Mouse (Mus musculus): Measurements from ENCODE around the gene Gm6096. TPM values are rescaled to one million over a fixed set of nuclear protein-coding genes. Genes with fewer than 3 reads are reported as not detected.

The Gm6096 gene
- total RNA-seq (2023) = not detected in 2 replicates

DNA sequence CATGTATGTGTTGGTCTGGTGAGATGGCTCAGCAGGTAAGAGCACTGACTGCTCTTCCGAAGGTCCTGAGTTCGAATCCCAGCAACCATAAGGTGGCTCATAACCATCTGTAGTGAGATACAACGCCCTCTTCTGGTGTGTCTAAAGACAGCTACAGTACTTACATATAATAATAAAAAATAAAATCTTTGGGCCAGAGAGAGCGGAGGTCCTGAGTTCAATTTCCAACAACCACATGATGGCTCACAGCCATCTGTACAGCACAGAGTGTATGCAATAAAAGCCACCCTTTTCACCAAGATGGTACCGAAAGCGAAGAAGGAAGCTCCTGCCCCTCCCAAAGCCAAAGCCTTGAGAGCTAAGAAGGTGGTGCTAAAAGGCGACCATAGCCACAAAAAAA is at the start of gene Gm6096:
Gene Gm6096, plus strand, starts transcription at position 301 of the 400 bp plus-strand sequence.

GRCm38 (mm10) chr7:34230116-34230515 is 20.7 kb upstream of the Gm6096 start, which contains the start of gene Gpi1:
Gene Gpi1, minus strand, starts transcription at chr7:34230336.

Other genes starting within 250 kb of the Gm6096 start
- gene Scgb2b27, start 237.1 kb upstream of the Gm6096 start, total RNA-seq (2023) = not detected in 2 replicates
- not detected in 2 replicates for gene Scgb1b27, start 229.6 kb upstream of the Gm6096 start, total RNA-seq (2023)
- gene Scgb1b30, start 155.6 kb upstream of the Gm6096 start, total RNA-seq (2023) = not detected in 2 replicates
- 0.82 TPM in 1 of 2 replicates, not detected in the other for gene Wtip, start 117.8 kb upstream of the Gm6096 start, total RNA-seq (2023)
- 46.9 and 55.1 TPM in 2 replicates for gene Uba2, start 81.4 kb upstream of the Gm6096 start, total RNA-seq (2023)
- gene Pdcd2l, start 54.4 kb upstream of the Gm6096 start, total RNA-seq (2023) = 12.2 and 16.2 TPM in 2 replicates
- gene Gpi1, start 20.7 kb upstream of the Gm6096 start, total RNA-seq (2023) = 844 and 975 TPM in 2 replicates
- 17.6 and 23.8 TPM in 2 replicates for gene 4931406P16Rik, start 62.5 kb downstream of the Gm6096 start, total RNA-seq (2023)
- 131 and 149 TPM in 2 replicates for gene Lsm14a, start 142.3 kb downstream of the Gm6096 start, total RNA-seq (2023)

All from neutrophil, adult 65 days (primary cell).